Mouse (Mus musculus) stomach, postnatal 0 days (tissue): ENCODE measurements at regions not wholly inside any gene's neighbourhood (a gene's known extent, or its start where the extent isn't known, plus 50 kb on each side); places are given as distances from the start of the nearest gene placed in this dataset.
"Not testable (repeated sequence)": the region's sequence is repeated elsewhere in the genome, so short reads cannot be mapped to it uniquely, and the experiment has no call there.

Source experiments
- ATAC-seq: fragments of 200-750 bp; cut with Nextera tagmentation; 2 replicates; pipeline ENCODE4 v1.8.0; 2017; ENCODE audit not compliant: low FRiP score, low TSS enrichment
- DNase-seq: peaks from one replicate; pipeline ENCODE4 v3.0.0-alpha.2; 2016; ENCODE audit warnings: low spot score
- H3K27ac ChIP-seq: fragments of 300-500 bp; sonication (generic); replicated peaks from 2 replicates; pipeline ENCODE4 v1.5.1; 2014; ENCODE audit warnings: mild to moderate bottlenecking, control low read depth
- H3K27me3 ChIP-seq: fragments of 300-500 bp; sonication (generic); 2 replicates; pipeline ENCODE4 v1.6.1; 2014; ENCODE audit warnings: low read length; ENCODE audit not compliant: control insufficient read depth, insufficient read depth
- H3K36me3 ChIP-seq: fragments of 300-500 bp; sonication (generic); 2 replicates; pipeline ENCODE4 v1.6.1; 2014; ENCODE audit warnings: low read length, mixed read lengths; ENCODE audit not compliant: control insufficient read depth, insufficient read depth
- H3K4me1 ChIP-seq: fragments of 300-500 bp; sonication (generic); replicated peaks from 2 replicates; pipeline ENCODE4 v1.6.1; 2014; ENCODE audit warnings: antibody characterized with exemption; ENCODE audit not compliant: control insufficient read depth, insufficient read depth
- H3K4me2 ChIP-seq: fragments of 300-500 bp; sonication (generic); replicated peaks from 2 replicates; pipeline ENCODE4 v1.6.1; 2014; ENCODE audit warnings: low read depth, mild to moderate bottlenecking, control low read depth, moderate library complexity
- H3K4me3 ChIP-seq: fragments of 300-500 bp; sonication (generic); 2 replicates; pipeline ENCODE4 v1.5.1; 2014; ENCODE audit warnings: low read depth, low read length, control low read depth
- H3K9ac ChIP-seq: fragments of 300-500 bp; sonication (generic); 2 replicates; pipeline ENCODE4 v1.6.1; 2014; ENCODE audit warnings: mild to moderate bottlenecking, low read length, control low read depth, mixed read lengths
- H3K9me3 ChIP-seq: fragments of 300-500 bp; sonication (generic); 2 replicates; pipeline ENCODE4 v1.6.1; 2016; ENCODE audit warnings: low read length; ENCODE audit not compliant: control insufficient read depth
- CTCF ChIP-seq: IDR thresholded peaks from 2 replicates; pipeline ENCODE4 v1.5.1; 2016; ENCODE audit warnings: antibody characterized with exemption, low read depth, mild to moderate bottlenecking, moderate library complexity
- EP300 ChIP-seq: optimal IDR thresholded peaks from 2 replicates; pipeline ENCODE3; 2016; ENCODE audit warnings: antibody characterized with exemption
- WGBS: fragments of 180-500 bp; shearing (Covaris S2); extraction: QIAGEN DNeasy Blood & Tissue Kit; methylation state at CpG from one replicate; pipeline ENCODE4 v1.1.7; 2014; 5-methylcytosine and 5-hydroxymethylcytosine counted together

- ATAC-seq (no peak), DNase-seq (no peak)
- H3K27ac ChIP-seq: no peak overlapping the region
- 24% methylated on average over 3 of the region's 3 CpGs for WGBS
- no peak overlapping the region for H3K4me2 ChIP-seq
- no peaks in the 10 kb centered on the region for H3K27me3 ChIP-seq
- no peaks in the 10 kb centered on the region for H3K9me3 ChIP-seq
- no peak overlapping the region for H3K4me3 ChIP-seq
- H3K9ac ChIP-seq: no peak overlapping the region
- TF ChIP-seq EP300: no peak
- no peak for TF ChIP-seq CTCF
- H3K4me1 ChIP-seq: no peaks in the 10 kb centered on the region
- no peaks in the 10 kb centered on the region for H3K36me3 ChIP-seq
These were observed 354.4 kb downstream of the Edem1 start for GRCm38 (mm10) chr6:109182878-109183277.

GRCm38 (mm10) chr6:109193061-109193460 is 364.6 kb downstream of the Edem1 start:
- not testable (repeated sequence) for H3K36me3 ChIP-seq, H3K27me3 ChIP-seq, H3K4me1 ChIP-seq, H3K4me3 ChIP-seq, H3K9ac ChIP-seq, H3K4me2 ChIP-seq, H3K27ac ChIP-seq, H3K9me3 ChIP-seq, ATAC-seq, DNase-seq
- 73% methylated on average over 2 of the region's 2 CpGs for WGBS

- 88% methylated on average over 3 of the region's 3 CpGs for WGBS
These were observed 365.2 kb downstream of the Edem1 start for GRCm38 (mm10) chr6:109193603-109194002.

GRCm38 (mm10) chr6:109209699-109210098 is 381.3 kb downstream of the Edem1 start:
- Histone ChIP-seq H3K9me3 (no peaks in the 10 kb centered on the region), H3K4me1 (no peaks in the 10 kb centered on the region), H3K27ac (no peak overlapping the region), H3K27me3 (no peaks in the 10 kb centered on the region), H3K9ac (no peak overlapping the region), H3K4me3 (no peak overlapping the region), H3K36me3 (no peaks in the 10 kb centered on the region), H3K4me2 (no peak overlapping the region)
- WGBS: 42% methylated on average over 2 of the region's 2 CpGs
- no peak for DNase-seq
- ATAC-seq: no peak
- TF ChIP-seq CTCF (no peak), EP300 (no peak)

More at GRCm38 (mm10) chr6:109193603-109194002, 365.2 kb downstream of the Edem1 start:
- H3K4me2 ChIP-seq: no peak overlapping the region
- no peak overlapping the region for H3K9ac ChIP-seq
- H3K27me3 ChIP-seq: no peaks in the 10 kb centered on the region
- no peak overlapping the region for H3K27ac ChIP-seq
- H3K4me3 ChIP-seq: no peak overlapping the region
- H3K9me3 ChIP-seq: no peaks in the 10 kb centered on the region
- H3K36me3 ChIP-seq: no peaks in the 10 kb centered on the region
- TF ChIP-seq CTCF (no peak), EP300 (no peak)
- no peak for ATAC-seq
- DNase-seq: no peak
- H3K4me1 ChIP-seq: no peaks in the 10 kb centered on the region

GRCm38 (mm10) chr6:109230391-109230790 is 401.9 kb downstream of the Edem1 start:
- 97% methylated on average over 6 of the region's 6 CpGs for WGBS
- Histone ChIP-seq H3K36me3 (no peaks in the 10 kb centered on the region), H3K4me1 (no peaks in the 10 kb centered on the region), H3K9me3 (no peaks in the 10 kb centered on the region), H3K27ac (no peak overlapping the region), H3K4me3 (no peak overlapping the region), H3K27me3 (no peaks in the 10 kb centered on the region), H3K9ac (no peak overlapping the region), H3K4me2 (no peak overlapping the region)
- DNase-seq (no peak), ATAC-seq (no peak)
- TF ChIP-seq CTCF: no peak
- TF ChIP-seq EP300: no peak

GRCm38 (mm10) chr6:109233426-109233825 is 405.0 kb downstream of the Edem1 start:
- H3K4me2 ChIP-seq: no peak overlapping the region
- TF ChIP-seq CTCF (no peak), EP300 (no peak)

More at GRCm38 (mm10) chr6:109233426-109233825, 405.0 kb downstream of the Edem1 start:
- H3K9ac ChIP-seq: no peak overlapping the region
- H3K27me3 ChIP-seq: no peaks in the 10 kb centered on the region
- DNase-seq: no peak
- no peaks in the 10 kb centered on the region for H3K36me3 ChIP-seq
- no peak overlapping the region for H3K27ac ChIP-seq
- no peaks in the 10 kb centered on the region for H3K4me1 ChIP-seq
- H3K4me3 ChIP-seq: no peak overlapping the region
- H3K9me3 ChIP-seq: no peaks in the 10 kb centered on the region
- 54% methylated on average over 3 of the region's 3 CpGs for WGBS
- no peak for ATAC-seq
